Mouse (Mus musculus) gastrocnemius, postnatal 4 days (tissue): ENCODE measurements around the gene Tbxa2r. TPM values are rescaled to one million over a fixed set of nuclear protein-coding genes. Genes with fewer than 3 reads are reported as not detected.

Experiments used
- DNase-seq, 2 experiments: peaks; one replicate each; pipeline ENCODE4 v3.0.0; 2021 to 2022; ENCODE audit warnings: low spot score in 2 of 2, mixed read lengths in 2 of 2
- long read RNA-seq, 2 experiments: library from polyadenylated mRNA; stranded (forward); transcript quantifications; one replicate each; pipeline ENCODE4 v2.0.0; 2021
- total RNA-seq, 2 experiments: library from RNA; stranded (reverse); gene quantifications; 2 replicates each; pipeline ENCODE4 v1.2.3; 2021

The Tbxa2r gene
- total RNA-seq: 1 to 10 TPM; 4.8 to 5.8 TPM
- long read RNA-seq, experiment 1, transcript Tbxa2r-201 (3 exons, 1,765 nt): major isoform, 5 of 7 reads
- long read RNA-seq, experiment 1, partial matches to known transcripts: 2 of 7 reads
- long read RNA-seq, experiment 1, other reads (novel, unspliced or antisense): 0 of 7 reads
- long read RNA-seq, experiment 2, partial matches to known transcripts: 0 of 2 reads
- long read RNA-seq, experiment 2, other reads (novel, unspliced or antisense): 1 of 2 reads

GRCm38 (mm10) chr10:81328386-81328785 lies at the start of gene Tbxa2r:
Gene Tbxa2r (plus strand): TSS chr10:81328731.
- DNase-seq: peak in 1 of 2 experiments; percentile 57

GRCm38 (mm10) chr10:81279496-81279895 lies 49.0 kb upstream of the Tbxa2r start:
- no peak for DNase-seq

- no peak for DNase-seq
These were observed 44.3 kb upstream of the Tbxa2r start for GRCm38 (mm10) chr10:81284189-81284588.

GRCm38 (mm10) chr10:81284719-81285118 lies 43.8 kb upstream of the Tbxa2r start:
- DNase-seq: no peak

- peak; percentile 84 to 89 for DNase-seq
These were observed 42.7 kb upstream of the Tbxa2r start for GRCm38 (mm10) chr10:81285694-81286450.

GRCm38 (mm10) chr10:81286586-81286985 lies 41.9 kb upstream of the Tbxa2r start:
- DNase-seq: no peak

- DNase-seq: no peak
These were observed 40.9 kb upstream of the Tbxa2r start for GRCm38 (mm10) chr10:81287513-81288157.

- no peak for DNase-seq
These were observed 39.9 kb upstream of the Tbxa2r start for GRCm38 (mm10) chr10:81288601-81289000.

- peak; percentile 50 to 66 for DNase-seq
These were observed 39.3 kb upstream of the Tbxa2r start for GRCm38 (mm10) chr10:81289278-81289677.

- DNase-seq: no peak
These were observed 38.7 kb upstream of the Tbxa2r start for GRCm38 (mm10) chr10:81289811-81290210.

GRCm38 (mm10) chr10:81290698-81291460 lies 37.7 kb upstream of the Tbxa2r start:
- no peak for DNase-seq

GRCm38 (mm10) chr10:81291511-81292104 lies 36.9 kb upstream of the Tbxa2r start, which contains the start of gene Tjp3:
Gene Tjp3 (minus strand): TSS chr10:81291581.
- DNase-seq: no peak

- peak; percentile 97 to 98 for DNase-seq
These were observed 35.8 kb upstream of the Tbxa2r start, which contains the start of gene Pip5k1c for GRCm38 (mm10) chr10:81292554-81293333. Gene Pip5k1c (plus strand): TSS chr10:81292963.

GRCm38 (mm10) chr10:81293334-81294030 lies 35.0 kb upstream of the Tbxa2r start:
- no peak for DNase-seq

- no peak for DNase-seq
These were observed 34.1 kb upstream of the Tbxa2r start for GRCm38 (mm10) chr10:81294442-81294841.

- DNase-seq: no peak
These were observed 33.3 kb upstream of the Tbxa2r start for GRCm38 (mm10) chr10:81295185-81295584.

- no peak for DNase-seq
These were observed 31.3 kb upstream of the Tbxa2r start for GRCm38 (mm10) chr10:81297246-81297645.

GRCm38 (mm10) chr10:81297845-81298244 lies 30.7 kb upstream of the Tbxa2r start:
- DNase-seq: no peak

- no peak for DNase-seq
These were observed 30.0 kb upstream of the Tbxa2r start for GRCm38 (mm10) chr10:81298369-81299100.
